Mouse (Mus musculus) testis, adult 2 months (tissue): ENCODE data around the gene Nudc.

Experiments used
- CTCF ChIP-seq: fragments of 200-500 bp; IDR thresholded peaks from 2 replicates; pipeline ENCODE4 v1.5.1; 2012; ENCODE audit warnings: low read depth, mild to moderate bottlenecking, inconsistent platforms, low read length, moderate library complexity; ENCODE audit not compliant: control insufficient read depth, insufficient read depth, insufficient replicate concordance
- POLR2A ChIP-seq: fragments of 200-500 bp; IDR thresholded peaks from 2 replicates; pipeline ENCODE4 v1.6.1; 2012; ENCODE audit warnings: low read depth, mild to moderate bottlenecking, inconsistent platforms, low read length, moderate library complexity; ENCODE audit not compliant: control insufficient read depth

DNA sequence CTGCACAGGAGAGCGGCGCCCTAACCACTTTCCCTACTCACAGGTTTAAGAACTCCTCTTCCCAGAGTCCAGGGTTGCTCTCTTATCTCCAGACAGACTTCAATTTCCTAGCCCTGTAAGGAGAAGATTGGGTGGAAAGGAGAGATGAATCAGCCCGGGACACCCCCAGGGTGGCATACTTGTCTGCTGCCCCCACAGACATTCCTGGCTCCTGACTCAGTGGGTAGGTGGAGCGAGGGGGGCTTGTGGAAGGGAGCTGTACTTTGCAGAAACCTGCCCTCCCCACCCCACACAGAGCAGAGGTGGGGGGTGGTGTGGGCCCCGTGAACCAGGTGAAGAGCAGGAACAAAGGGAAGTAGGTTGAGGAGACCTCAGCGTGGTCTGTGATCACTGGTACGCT lies 49.7 kb upstream of the Nudc start:
- TF ChIP-seq CTCF (no peak), POLR2A (no peak)
